Mouse (Mus musculus): Measurements from ENCODE around the gene Epn2.

GRCm38 (mm10) chr11:61468534-61468933 lies 111.0 kb downstream of the Epn2 start:
- TF ChIP-seq EP300 (IDR thresholded peaks at IDR 0.05; ENCODE audit: insufficient read depth, low read depth, low read length) (no peak), POLR2A (IDR thresholded peaks at IDR 0.05; ENCODE audit: insufficient read depth, low read depth, low read length) (no peak), CTCF (IDR thresholded peaks at IDR 0.05) (no peak)

Measured in heart, adult 2 months (tissue).